Mouse (Mus musculus) left cerebral cortex, postnatal 10 days (tissue): ENCODE data around the gene Inpp4a. TPM values are rescaled to one million over a fixed set of nuclear protein-coding genes. Genes with fewer than 3 reads are reported as not detected.
A peak's percentile ranks its signal among the peaks of the same experiment; 100 is the strongest.

Source experiments
- DNase-seq, 2 experiments: peaks; one replicate each; pipeline ENCODE4 v3.0.0; 2021 to 2022; ENCODE audit warnings: low spot score in 2 of 2, mixed read lengths in 1 of 2; ENCODE audit errors: extremely low spot score in 1 of 2
- intact Hi-C: fragments of 180-260 bp; cut with DNase I; formaldehyde crosslinking; loops from one replicate; pipeline ENCODE4 v1.15.1; 2025
- total RNA-seq, 2 experiments: library from RNA; stranded (reverse); gene quantifications; 2 replicates each; pipeline ENCODE4 v1.2.3; 2021

The Inpp4a gene
- total RNA-seq: 100 to 1,000 TPM; 138 TPM

- intact Hi-C loops: loop anchor here (5.0 kb wide), 2 partner anchors 47 to 67 kb away; no protein-coding TSS in a partner anchor
- DNase-seq: peak; percentile 84 to 96
These were observed at the start of gene Inpp4a for GRCm38 (mm10) chr1:37299540-37300491. Inpp4a (plus strand) TSS chr1:37299865.

GRCm38 (mm10) chr1:37250643-37251310, 48.9 kb upstream of the Inpp4a start:
- intact Hi-C loops: loop anchor here (5.0 kb wide), 3 partner anchors 58 to 513 kb away; no protein-coding TSS in a partner anchor
- peak; percentile 77 to 84 for DNase-seq

- no peak for DNase-seq
- intact Hi-C loops: no loop called here
These were observed 41.2 kb upstream of the Inpp4a start for GRCm38 (mm10) chr1:37258443-37258842.

GRCm38 (mm10) chr1:37272464-37272863, 27.2 kb upstream of the Inpp4a start:
- intact Hi-C loops: loop anchor here (2.0 to 10.0 kb wide), 4 partner anchors 102 to 365 kb away; no protein-coding TSS in a partner anchor
- peak; percentile 50 to 64 for DNase-seq

GRCm38 (mm10) chr1:37286556-37286955, 13.1 kb upstream of the Inpp4a start:
- intact Hi-C loops: loop anchor here (5.0 kb wide), 1 partner anchor 116 kb away; no protein-coding TSS in a partner anchor
- no peak for DNase-seq

- DNase-seq: no peak
- intact Hi-C loops: loop anchor here (5.0 kb wide), 1 partner anchor 115 kb away; no protein-coding TSS in a partner anchor
These were observed 11.9 kb upstream of the Inpp4a start for GRCm38 (mm10) chr1:37287748-37288147.

- DNase-seq: peak; percentile 45 to 64
- intact Hi-C loops: loop anchor here (5.0 kb wide), 1 partner anchor 114 kb away; no protein-coding TSS in a partner anchor
These were observed 11.3 kb upstream of the Inpp4a start for GRCm38 (mm10) chr1:37288181-37288935.

- intact Hi-C loops: loop anchor here (5.0 kb wide), 1 partner anchor 113 kb away; no protein-coding TSS in a partner anchor
- DNase-seq: no peak
These were observed 10.7 kb upstream of the Inpp4a start for GRCm38 (mm10) chr1:37288941-37289340.

- no peak for DNase-seq
- intact Hi-C loops: loop anchor here (5.0 kb wide), 1 partner anchor 71 kb away; no protein-coding TSS in a partner anchor
These were observed 3.3 kb upstream of the Inpp4a start for GRCm38 (mm10) chr1:37296414-37296813.

GRCm38 (mm10) chr1:37298904-37299303, 761 bp upstream of the Inpp4a start:
- intact Hi-C loops: loop anchor here (5.0 kb wide), 1 partner anchor 68 kb away; no protein-coding TSS in a partner anchor
- DNase-seq: no peak

- intact Hi-C loops: loop anchor here (5.0 kb wide), 1 partner anchor 47 kb away; no protein-coding TSS in a partner anchor
- no peak for DNase-seq
These were observed 985 bp downstream of the Inpp4a start for GRCm38 (mm10) chr1:37300650-37301049.

GRCm38 (mm10) chr1:37302801-37303200, 3.1 kb downstream of the Inpp4a start:
- intact Hi-C loops: loop anchor here (5.0 kb wide), 1 partner anchor 44 kb away; no protein-coding TSS in a partner anchor
- DNase-seq: no peak

- intact Hi-C loops: no loop called here
These were observed 6.1 kb downstream of the Inpp4a start for GRCm38 (mm10) chr1:37305691-37306287.

GRCm38 (mm10) chr1:37307586-37307985, 7.9 kb downstream of the Inpp4a start:
- DNase-seq: no peak
- intact Hi-C loops: no loop called here

More at GRCm38 (mm10) chr1:37305691-37306287, 6.1 kb downstream of the Inpp4a start:
- DNase-seq: no peak

- intact Hi-C loops: no loop called here
- no peak for DNase-seq
These were observed 8.5 kb downstream of the Inpp4a start for GRCm38 (mm10) chr1:37308021-37308742.

GRCm38 (mm10) chr1:37308743-37309100, 9.1 kb downstream of the Inpp4a start:
- no peak for DNase-seq
- intact Hi-C loops: no loop called here

- DNase-seq: no peak
- intact Hi-C loops: no loop called here
These were observed 10.4 kb downstream of the Inpp4a start for GRCm38 (mm10) chr1:37309939-37310515.
